Mouse (Mus musculus): ENCODE data around the gene Stat2. TPM values are rescaled to one million over a fixed set of nuclear protein-coding genes. Genes with fewer than 3 reads are reported as not detected.
"Not testable (repeated sequence)": the region's sequence is repeated elsewhere in the genome, so short reads cannot be mapped to it uniquely, and the experiment has no call there.

Gene Stat2
- polyA plus RNA-seq, 1 experiment from 2014 or later: 23.2 TPM

DNA sequence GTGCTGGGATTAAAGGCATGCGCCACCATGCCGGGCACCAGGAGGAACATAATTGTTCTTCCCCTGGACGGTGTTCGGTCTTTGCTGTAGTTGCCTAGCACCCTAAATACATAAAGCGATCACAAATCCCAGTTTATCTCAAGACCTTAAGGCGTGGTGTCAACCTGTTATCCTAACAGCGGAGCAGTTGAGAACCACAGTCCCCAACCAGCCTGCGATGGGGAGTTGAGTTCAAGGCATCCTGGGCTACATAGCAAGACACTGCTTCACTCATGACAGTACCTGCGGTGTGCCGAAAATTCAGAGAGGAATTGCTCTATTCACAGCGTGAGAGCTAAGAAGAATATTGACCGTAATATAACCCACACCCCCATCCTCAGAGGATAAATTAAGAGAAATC, 51.3 kb downstream of the Stat2 start:
- Histone ChIP-seq H3K4me1 (replicated peaks; ENCODE audit: control insufficient read depth, insufficient read depth, low read length) (peaks cover 6% of the 10 kb centered on the region; the same call in 1 of the 2 replicates), H3K27me3 (replicated peaks; ENCODE audit: control insufficient read depth, insufficient read depth, low read length) (no peaks in the 10 kb centered on the region), H3K36me3 (ENCODE audit: control insufficient read depth, insufficient read depth) (peaks cover 51% of the 10 kb centered on the region), H3K9me3 (ENCODE audit: control insufficient read depth) (no peaks in the 10 kb centered on the region), H3K9ac (ENCODE audit: low read depth, low read length) (0 out of 2 replicates have a peak overlapping the region, but pooled peaks have one; percentile 22), H3K27ac (ENCODE audit: low read depth, low read length) (no peak overlapping the region), H3K4me2 (replicated peaks; ENCODE audit: low read depth) (peak overlapping the region; percentile 77), H3K4me3 (ENCODE audit: low read depth, low read length) (peak overlapping the region; percentile 86)
- WGBS: 34% methylated on average over 12 of the region's 12 CpGs
- no peak for ATAC-seq
- TF ChIP-seq CTCF (IDR thresholded peaks at IDR 0.05; ENCODE audit: low read depth): no peak

DNA sequence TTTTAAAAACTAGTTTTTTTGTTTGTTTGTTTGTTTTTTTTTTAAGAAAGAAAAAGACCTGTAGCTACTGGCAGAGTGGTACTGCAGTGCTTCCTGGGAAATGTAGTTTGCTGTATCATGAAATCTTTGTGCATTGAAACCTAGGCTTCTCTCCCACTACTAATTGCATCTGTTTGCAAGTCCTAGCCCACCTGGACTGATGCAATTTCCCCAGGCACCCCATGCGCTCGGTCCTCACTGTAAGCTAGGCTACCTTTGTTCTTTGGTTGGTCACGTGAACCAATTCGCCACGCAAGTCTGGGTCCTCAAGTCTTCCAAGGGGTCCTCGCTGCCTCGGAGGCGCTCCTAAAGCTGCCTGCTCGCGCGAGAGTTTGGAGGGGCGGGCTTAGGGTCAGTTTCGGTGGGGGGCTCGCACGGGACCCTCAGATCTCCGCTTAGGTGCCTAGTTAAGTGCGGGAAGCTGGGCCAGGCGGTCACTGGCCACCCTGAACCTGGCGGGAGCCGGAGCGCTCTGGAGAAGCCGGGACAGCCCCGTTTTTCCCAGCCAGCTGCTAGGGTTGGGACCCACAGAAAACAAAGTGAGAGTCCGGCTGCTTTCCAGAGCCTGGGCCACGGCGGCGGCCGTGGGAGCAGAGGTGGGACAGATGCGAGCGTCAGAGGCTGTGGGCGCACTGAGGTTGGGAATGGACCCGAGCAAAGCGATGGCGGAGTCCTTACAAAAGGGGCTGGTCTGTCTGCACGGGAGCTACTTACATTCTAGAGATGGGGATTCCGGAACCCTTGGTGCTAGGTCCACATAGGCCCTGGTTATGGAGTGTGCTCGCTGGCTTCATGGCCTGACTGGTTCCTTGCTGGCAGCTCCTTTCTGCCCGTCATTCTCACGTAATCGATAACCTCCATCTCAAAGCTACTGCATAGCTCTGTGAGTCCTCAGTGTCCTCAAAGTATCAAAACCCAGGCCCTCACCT, 52.1 kb downstream of the Stat2 start, which contains the start of gene Cnpy2:
TSS of gene Cnpy2 (plus strand) at position 319 of the 968 bp plus-strand sequence.
- H3K4me1 ChIP-seq (replicated peaks; ENCODE audit: control insufficient read depth, insufficient read depth, low read length): peaks cover 6% of the 10 kb centered on the region; the same call in 1 of the 2 replicates

DNA sequence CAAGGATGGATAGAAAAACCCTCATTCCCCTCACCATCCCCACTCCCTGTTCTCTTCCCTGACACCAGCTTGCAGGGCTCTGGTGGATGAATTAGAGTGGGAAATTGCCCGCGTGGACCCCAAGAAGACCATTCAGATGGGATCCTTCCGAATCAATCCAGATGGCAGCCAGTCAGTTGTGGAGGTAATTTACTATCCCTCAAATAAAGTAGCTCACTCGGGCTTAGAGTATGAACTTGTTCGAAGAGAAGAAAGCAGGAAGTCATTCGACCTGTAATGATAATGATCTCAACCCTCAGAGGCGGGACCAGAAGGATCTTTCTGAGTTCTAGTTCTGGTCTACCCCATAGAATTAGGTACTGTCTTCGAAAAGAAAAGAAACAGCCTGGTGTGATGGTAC, 53.2 kb downstream of the Stat2 start:
- 48% methylated on average over 8 of the region's 8 CpGs for WGBS
- peaks cover 6% of the 10 kb centered on the region; the same call in 1 of the 2 replicates for H3K4me1 ChIP-seq (replicated peaks; ENCODE audit: control insufficient read depth, insufficient read depth, low read length)
- H3K9ac ChIP-seq (ENCODE audit: low read depth, low read length): peak overlapping the region; percentile 99
- no peak for ATAC-seq
- peak overlapping the region; percentile 93 for H3K27ac ChIP-seq (ENCODE audit: low read depth, low read length)
- no peaks in the 10 kb centered on the region for H3K9me3 ChIP-seq (ENCODE audit: control insufficient read depth)
- H3K4me2 ChIP-seq (replicated peaks; ENCODE audit: low read depth): peak overlapping the region; percentile 77
- TF ChIP-seq CTCF (IDR thresholded peaks at IDR 0.05; ENCODE audit: low read depth): no peak
- H3K36me3 ChIP-seq (ENCODE audit: control insufficient read depth, insufficient read depth): peaks cover 47% of the 10 kb centered on the region
- no peaks in the 10 kb centered on the region for H3K27me3 ChIP-seq (replicated peaks; ENCODE audit: control insufficient read depth, insufficient read depth, low read length)
- H3K4me3 ChIP-seq (ENCODE audit: low read depth, low read length): peak overlapping the region; percentile 86

More for the DNA sequence above, 52.1 kb downstream of the Stat2 start, which contains the start of gene Cnpy2:
- under 1% methylated on average over 40 of the region's 40 CpGs for WGBS
- H3K9ac ChIP-seq (ENCODE audit: low read depth, low read length): peak within 1 kb of the TSS; percentile 99
- H3K9me3 ChIP-seq (ENCODE audit: control insufficient read depth): no peaks in the 10 kb centered on the region
- peak within 1 kb of the TSS; percentile 77 for H3K4me2 ChIP-seq (replicated peaks; ENCODE audit: low read depth)
- no peak for TF ChIP-seq CTCF (IDR thresholded peaks at IDR 0.05; ENCODE audit: low read depth)
- peak within 1 kb of the TSS; percentile 93 for H3K27ac ChIP-seq (ENCODE audit: low read depth, low read length)
- H3K27me3 ChIP-seq (replicated peaks; ENCODE audit: control insufficient read depth, insufficient read depth, low read length): no peaks in the 10 kb centered on the region
- peaks cover 51% of the 10 kb centered on the region for H3K36me3 ChIP-seq (ENCODE audit: control insufficient read depth, insufficient read depth)
- H3K4me3 ChIP-seq (ENCODE audit: low read depth, low read length): peak within 1 kb of the TSS; percentile 86
- peak; percentile 90 for ATAC-seq

DNA sequence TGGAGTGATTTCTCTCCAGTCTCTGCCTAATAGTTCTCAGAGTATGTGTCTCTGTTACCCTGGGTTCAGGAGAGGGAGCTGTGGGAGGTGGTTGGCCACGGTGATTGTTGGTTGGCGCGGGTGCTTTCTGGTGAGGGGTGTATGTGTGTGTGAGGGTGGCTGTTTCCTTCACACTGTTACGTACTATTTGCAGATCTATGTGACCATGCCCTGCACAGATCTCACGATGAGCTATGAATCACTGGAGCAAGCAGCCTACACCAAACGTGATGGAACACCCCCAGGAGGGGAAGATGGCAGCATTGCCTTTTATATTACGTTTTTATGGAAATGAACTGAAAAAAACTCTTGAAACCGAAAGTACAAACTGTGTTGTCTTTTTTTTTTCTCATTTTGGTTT, 56.5 kb downstream of the Stat2 start:
- 94% methylated on average over 8 of the region's 8 CpGs for WGBS
- Histone ChIP-seq H3K4me3 (ENCODE audit: low read depth, low read length) (no peak overlapping the region), H3K9me3 (ENCODE audit: control insufficient read depth) (no peaks in the 10 kb centered on the region), H3K4me1 (replicated peaks; ENCODE audit: control insufficient read depth, insufficient read depth, low read length) (peaks cover 6% of the 10 kb centered on the region; the same call in 1 of the 2 replicates), H3K36me3 (ENCODE audit: control insufficient read depth, insufficient read depth) (peaks cover 27% of the 10 kb centered on the region), H3K4me2 (replicated peaks; ENCODE audit: low read depth) (no peak overlapping the region), H3K27me3 (replicated peaks; ENCODE audit: control insufficient read depth, insufficient read depth, low read length) (no peaks in the 10 kb centered on the region), H3K9ac (ENCODE audit: low read depth, low read length) (no peak overlapping the region), H3K27ac (ENCODE audit: low read depth, low read length) (no peak overlapping the region)
- ATAC-seq: no peak
- no peak for TF ChIP-seq CTCF (IDR thresholded peaks at IDR 0.05; ENCODE audit: low read depth)

DNA sequence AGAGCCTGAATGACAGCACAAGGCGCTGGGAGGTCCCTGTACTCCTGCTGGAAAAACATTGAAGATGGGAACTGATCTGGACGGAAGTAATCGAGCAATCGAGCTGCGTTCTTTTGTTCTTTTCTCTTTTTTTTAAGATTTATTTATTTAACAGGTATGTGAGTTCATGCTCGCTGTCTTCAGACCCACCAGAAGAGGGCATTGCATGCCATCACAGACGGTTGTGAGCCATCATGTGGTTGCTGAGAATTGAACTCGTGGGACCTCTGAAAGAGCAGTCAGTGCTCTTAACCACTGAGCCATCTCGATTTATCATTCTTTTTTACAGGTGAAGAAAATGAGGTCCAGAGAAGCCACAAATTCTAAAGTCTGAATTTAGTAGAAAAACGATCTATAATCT, 57.3 kb downstream of the Stat2 start:
- Histone ChIP-seq H3K27ac (ENCODE audit: low read depth, low read length) (no peak overlapping the region), H3K9me3 (ENCODE audit: control insufficient read depth) (no peaks in the 10 kb centered on the region), H3K36me3 (ENCODE audit: control insufficient read depth, insufficient read depth) (peaks cover 27% of the 10 kb centered on the region), H3K4me3 (ENCODE audit: low read depth, low read length) (no peak overlapping the region), H3K9ac (ENCODE audit: low read depth, low read length) (no peak overlapping the region), H3K4me2 (replicated peaks; ENCODE audit: low read depth) (no peak overlapping the region), H3K4me1 (replicated peaks; ENCODE audit: control insufficient read depth, insufficient read depth, low read length) (peaks cover 6% of the 10 kb centered on the region; the same call in 1 of the 2 replicates), H3K27me3 (replicated peaks; ENCODE audit: control insufficient read depth, insufficient read depth, low read length) (no peaks in the 10 kb centered on the region)
- peak; percentile 53 for TF ChIP-seq CTCF (IDR thresholded peaks at IDR 0.05; ENCODE audit: low read depth)
- no peak for ATAC-seq
- WGBS: 91% methylated on average over 10 of the region's 10 CpGs

DNA sequence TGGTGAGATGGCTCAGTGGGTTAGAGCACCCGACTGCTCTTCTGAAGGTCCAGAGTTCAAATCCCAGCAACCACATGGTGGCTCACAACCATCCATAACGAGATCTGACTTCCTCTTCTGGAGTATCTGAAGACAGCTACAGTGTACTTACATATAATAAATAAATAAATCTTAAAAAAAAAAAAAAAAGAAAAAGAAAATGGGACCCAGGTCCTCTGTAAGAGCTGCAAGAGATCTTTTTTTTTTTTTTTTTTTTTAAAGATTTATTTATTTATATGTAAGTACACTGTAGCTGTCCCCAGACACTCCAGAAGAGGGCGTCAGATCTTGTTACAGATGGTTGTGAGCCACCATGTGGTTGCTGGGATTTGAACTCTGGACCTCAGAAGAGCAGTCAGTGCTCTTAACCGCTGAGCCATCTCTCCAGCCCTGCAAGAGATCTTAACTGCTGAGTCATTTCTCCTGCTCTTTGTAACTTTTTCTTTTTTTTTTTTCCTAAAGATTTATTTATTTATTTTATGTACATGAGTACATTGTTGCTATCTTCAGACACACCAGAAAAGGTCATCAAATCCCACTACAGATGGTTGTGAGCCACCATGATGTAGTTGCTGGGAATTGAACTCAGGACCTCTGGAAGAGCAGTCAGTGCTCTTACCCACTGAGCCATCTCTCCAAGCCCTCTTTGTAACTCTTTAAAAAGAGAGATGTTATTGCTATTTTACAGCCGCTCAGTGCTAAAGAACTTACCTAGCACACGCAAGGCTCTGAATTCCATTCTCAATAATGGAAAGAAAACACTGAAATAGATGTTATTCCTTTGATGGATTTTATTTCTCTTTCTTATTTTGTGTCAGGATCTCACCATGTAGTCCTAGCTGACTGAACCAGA, 62.2 kb downstream of the Stat2 start:
- H3K27ac ChIP-seq (ENCODE audit: low read depth, low read length); H3K9ac ChIP-seq (ENCODE audit: low read depth, low read length); H3K4me2 ChIP-seq (replicated peaks; ENCODE audit: low read depth); H3K27me3 ChIP-seq (replicated peaks; ENCODE audit: control insufficient read depth, insufficient read depth, low read length); H3K36me3 ChIP-seq (ENCODE audit: control insufficient read depth, insufficient read depth); ATAC-seq; H3K4me1 ChIP-seq (replicated peaks; ENCODE audit: control insufficient read depth, insufficient read depth, low read length); H3K9me3 ChIP-seq (ENCODE audit: control insufficient read depth); H3K4me3 ChIP-seq (ENCODE audit: low read depth, low read length): not testable (repeated sequence)
- 74% methylated on average over 6 of the region's 6 CpGs for WGBS

Data from intestine, postnatal 0 days (tissue).